Mouse (Mus musculus) intestine, embryonic 16.5 days (tissue): Measurements from ENCODE around the gene Fut1. TPM values are rescaled to one million over a fixed set of nuclear protein-coding genes. Genes with fewer than 3 reads are reported as not detected.
"Not testable (repeated sequence)": the region's sequence is repeated elsewhere in the genome, so short reads cannot be mapped to it uniquely, and the experiment has no call there.

Experiments
- ATAC-seq: fragments of 200-750 bp; cut with Nextera tagmentation; 2 replicates; pipeline ENCODE4 v1.8.0; 2017; ENCODE audit warnings: moderate TSS enrichment, moderate library complexity
- H3K27ac ChIP-seq: fragments of 300-500 bp; sonication (generic); 2 replicates; pipeline ENCODE4 v1.5.1; 2014; ENCODE audit warnings: mild to moderate bottlenecking, low read length
- H3K27me3 ChIP-seq: fragments of 300-500 bp; sonication (generic); replicated peaks from 2 replicates; pipeline ENCODE4 v1.6.1; 2014; ENCODE audit warnings: low read length, control low read depth, mixed read lengths; ENCODE audit not compliant: control insufficient read depth, insufficient read depth
- H3K36me3 ChIP-seq: fragments of 300-500 bp; sonication (generic); 2 replicates; pipeline ENCODE4 v1.6.1; 2014; ENCODE audit warnings: low read length, control low read depth; ENCODE audit not compliant: control insufficient read depth, insufficient read depth
- H3K4me1 ChIP-seq: fragments of 300-500 bp; sonication (generic); 2 replicates; pipeline ENCODE4 v1.6.1; 2014; ENCODE audit warnings: low read length, control low read depth, mixed read lengths; ENCODE audit not compliant: control insufficient read depth, insufficient read depth
- H3K4me2 ChIP-seq: fragments of 300-500 bp; sonication (generic); 2 replicates; pipeline ENCODE4 v1.6.1; 2014; ENCODE audit warnings: low read depth, low read length, control low read depth
- H3K4me3 ChIP-seq: fragments of 300-500 bp; sonication (generic); 2 replicates; pipeline ENCODE4 v1.5.1; 2014; ENCODE audit warnings: mild to moderate bottlenecking, low read length
- H3K9ac ChIP-seq: fragments of 300-500 bp; sonication (generic); 2 replicates; pipeline ENCODE4 v1.6.1; 2014; ENCODE audit warnings: low read depth, low read length
- H3K9me3 ChIP-seq: fragments of 300-500 bp; sonication (generic); 2 replicates; pipeline ENCODE4 v1.6.1; 2016; ENCODE audit warnings: low read length, control low read depth; ENCODE audit not compliant: control insufficient read depth
- WGBS: fragments of 180-500 bp; shearing (Covaris S2); extraction: QIAGEN DNeasy Blood & Tissue Kit; methylation state at CpG from one replicate; pipeline ENCODE4 v1.1.7; 2014; 5-methylcytosine and 5-hydroxymethylcytosine counted together
- polyA plus RNA-seq: library from polyadenylated mRNA; unstranded; fragments of >200 nt; fragmentation: Nextera tagmentation; extraction: Ambion mirVana; gene quantifications from 2 replicates; pipeline ENCODE4 v1.2.1, GENCODE M21; 2015

The Fut1 gene
- polyA plus RNA-seq, 1 experiment from 2014 or later = 0.61 TPM

DNA sequence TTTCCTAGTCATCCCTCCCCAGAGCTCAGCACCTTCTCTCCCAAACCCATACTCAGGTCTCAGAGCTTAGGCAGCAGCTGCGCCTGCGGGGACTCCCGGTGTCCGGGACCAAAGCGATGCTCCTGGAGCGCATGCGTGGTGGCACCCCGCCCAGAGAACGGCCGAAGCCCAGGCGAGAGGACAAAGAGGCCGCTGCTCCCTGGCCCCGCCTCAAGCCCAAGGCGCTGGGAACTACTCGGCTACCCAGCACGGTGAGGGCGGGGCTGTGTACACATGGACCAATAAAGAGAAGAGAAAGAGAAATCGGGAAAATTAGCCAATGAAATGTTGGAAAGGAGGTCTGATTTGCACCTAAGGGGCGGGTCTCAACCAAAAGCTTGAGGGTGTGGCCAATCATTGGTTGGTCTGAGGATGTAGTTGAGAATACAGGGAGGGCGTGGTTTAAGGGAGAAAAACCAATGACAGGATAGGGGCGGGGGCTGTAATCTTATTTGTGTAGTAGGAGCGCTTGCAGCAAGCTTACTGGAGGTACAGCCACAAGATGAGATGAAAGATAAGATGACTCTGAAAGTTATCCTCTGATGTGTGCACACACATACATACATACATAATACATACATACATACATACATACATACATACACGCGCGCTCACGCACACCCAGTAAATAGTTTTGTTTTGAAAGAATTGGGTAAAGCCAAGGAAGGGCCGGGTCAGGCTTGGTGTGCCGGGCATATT is 26.5 kb downstream of the Fut1 start:
- H3K9ac ChIP-seq = peak overlapping the region; percentile 71
- peak overlapping the region; percentile 69 for H3K4me2 ChIP-seq
- H3K4me3 ChIP-seq = peak overlapping the region; percentile 40
- no peaks in the 10 kb centered on the region for H3K9me3 ChIP-seq
- H3K27ac ChIP-seq = peak overlapping the region; percentile 70
- WGBS = 4% methylated on average over 28 of the region's 28 CpGs
- no peaks in the 10 kb centered on the region for H3K27me3 ChIP-seq
- peaks cover 34% of the 10 kb centered on the region for H3K4me1 ChIP-seq
- H3K36me3 ChIP-seq = no peaks in the 10 kb centered on the region
- ATAC-seq = peak; percentile 91

GRCm38 (mm10) chr7:45644183-45644582 is 27.1 kb downstream of the Fut1 start:
- 11% methylated on average over 18 of the region's 18 CpGs for WGBS
- Histone ChIP-seq H3K27ac (peak overlapping the region; percentile 70), H3K4me2 (peak overlapping the region; percentile 69), H3K9me3 (no peaks in the 10 kb centered on the region), H3K27me3 (no peaks in the 10 kb centered on the region), H3K36me3 (no peaks in the 10 kb centered on the region), H3K4me3 (peak overlapping the region; percentile 40), H3K9ac (peak overlapping the region; percentile 56), H3K4me1 (peaks cover 34% of the 10 kb centered on the region)
- peak; percentile 22 for ATAC-seq

DNA sequence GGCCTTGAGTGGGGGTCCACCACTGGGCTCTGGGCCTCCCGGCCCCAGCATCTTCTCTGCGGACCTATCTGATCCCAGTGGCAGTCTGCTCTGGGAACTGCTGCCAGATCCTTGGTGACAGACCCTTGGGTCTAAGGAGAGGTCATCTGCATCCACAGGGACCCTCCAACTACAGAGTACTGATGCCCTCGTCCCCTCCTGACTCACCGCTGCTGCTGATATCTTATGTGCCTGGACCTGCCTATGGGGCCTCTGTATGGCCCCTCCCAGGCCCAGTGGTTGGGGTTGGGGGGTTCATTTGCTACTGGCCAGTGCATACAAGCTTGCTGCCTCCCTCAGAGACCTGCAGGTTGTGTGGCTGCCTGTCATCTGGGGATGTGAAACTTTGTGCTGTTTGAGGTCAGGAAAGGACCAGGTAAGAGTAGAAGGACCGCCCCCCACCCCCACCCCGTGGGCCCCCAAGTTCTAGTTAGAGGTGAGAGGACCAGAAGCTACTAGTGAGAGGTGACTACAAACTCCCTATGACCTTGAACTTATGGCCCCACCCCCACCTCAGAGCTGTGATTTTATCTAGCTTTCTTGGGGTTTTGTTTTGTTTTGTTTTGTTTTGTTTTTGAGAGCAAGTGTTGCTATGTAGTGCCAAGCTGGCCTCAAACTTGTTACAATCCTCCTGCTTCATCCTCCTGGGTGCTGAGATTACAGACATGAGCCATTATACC is 27.9 kb downstream of the Fut1 start:
- H3K9me3 ChIP-seq = no peaks in the 10 kb centered on the region
- no peak for ATAC-seq
- 59% methylated on average over 6 of the region's 6 CpGs for WGBS
- H3K4me1 ChIP-seq = peaks cover 29% of the 10 kb centered on the region
- H3K9ac ChIP-seq = peak overlapping the region; percentile 56; the same call in 1 of the 2 replicates
- peak overlapping the region; percentile 70; the same call in 1 of the 2 replicates for H3K27ac ChIP-seq
- no peaks in the 10 kb centered on the region for H3K36me3 ChIP-seq
- no peak overlapping the region for H3K4me3 ChIP-seq
- no peak overlapping the region for H3K4me2 ChIP-seq
- H3K27me3 ChIP-seq = no peaks in the 10 kb centered on the region

DNA sequence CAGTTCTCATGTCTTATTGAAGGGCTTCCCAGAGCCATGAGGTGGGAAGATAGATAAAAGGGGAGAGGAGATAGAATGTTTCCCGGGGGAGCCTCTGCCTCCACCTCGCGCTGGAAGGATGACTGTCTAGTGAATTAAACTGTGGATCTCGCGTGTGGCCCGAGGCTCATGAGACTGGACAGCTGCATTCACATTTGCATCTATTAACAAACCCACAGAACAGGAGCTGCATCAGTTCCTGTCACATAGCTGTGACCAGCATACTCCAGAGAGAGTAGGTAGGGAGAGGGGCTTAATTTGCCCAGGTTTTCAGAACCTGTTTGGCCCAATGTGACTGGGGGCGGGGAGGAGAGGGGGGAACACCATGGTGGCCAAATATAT is 28.5 kb downstream of the Fut1 start:
- 88% methylated on average over 7 of the region's 7 CpGs for whole genome bisulfite sequencing
- Histone ChIP-seq H3K9ac (no peak overlapping the region), H3K4me1 (peaks cover 29% of the 10 kb centered on the region), H3K9me3 (no peaks in the 10 kb centered on the region), H3K27me3 (no peaks in the 10 kb centered on the region), H3K4me2 (no peak overlapping the region), H3K4me3 (no peak overlapping the region), H3K27ac (no peak overlapping the region), H3K36me3 (no peaks in the 10 kb centered on the region)
- no peak for ATAC-seq

DNA sequence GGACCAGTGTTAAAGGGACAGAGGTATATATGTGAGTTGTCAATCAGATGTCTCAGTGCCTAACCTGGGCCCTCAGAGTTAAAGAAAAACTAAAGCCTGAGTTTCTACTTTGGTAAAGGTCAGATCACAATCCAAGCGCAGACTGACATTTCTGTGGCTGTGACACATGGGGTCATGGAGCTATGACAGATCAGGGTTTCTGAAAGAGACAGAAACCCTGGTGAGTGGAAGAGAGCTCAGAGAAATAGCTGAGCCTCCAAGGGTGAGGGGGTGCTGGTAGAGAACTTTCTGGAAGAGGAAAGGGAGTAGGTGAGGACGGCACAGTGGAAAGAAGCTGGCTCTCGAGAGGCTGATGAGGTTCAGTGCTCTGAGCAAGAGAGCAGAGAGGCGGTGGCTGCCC is 29.6 kb downstream of the Fut1 start:
- Histone ChIP-seq H3K4me1 (peaks cover 18% of the 10 kb centered on the region), H3K27me3 (no peaks in the 10 kb centered on the region), H3K9me3 (no peaks in the 10 kb centered on the region), H3K9ac (no peak overlapping the region), H3K27ac (no peak overlapping the region), H3K4me2 (no peak overlapping the region), H3K4me3 (no peak overlapping the region), H3K36me3 (no peaks in the 10 kb centered on the region)
- ATAC-seq = no peak
- 77% methylated on average over 4 of the region's 4 CpGs for WGBS

GRCm38 (mm10) chr7:45649351-45649750 is 32.3 kb downstream of the Fut1 start:
- H3K27me3 ChIP-seq = no peaks in the 10 kb centered on the region
- H3K4me3 ChIP-seq = no peak overlapping the region
- no peak overlapping the region for H3K9ac ChIP-seq
- no peaks in the 10 kb centered on the region for H3K36me3 ChIP-seq
- no peak for ATAC-seq
- H3K4me2 ChIP-seq = no peak overlapping the region
- no peaks in the 10 kb centered on the region for H3K9me3 ChIP-seq
- peaks cover 8% of the 10 kb centered on the region for H3K4me1 ChIP-seq
- 75% methylated on average over 8 of the region's 8 CpGs for WGBS
- H3K27ac ChIP-seq = no peak overlapping the region

- H3K36me3 ChIP-seq, H3K4me1 ChIP-seq, H3K9ac ChIP-seq, H3K27me3 ChIP-seq, H3K4me2 ChIP-seq, H3K4me3 ChIP-seq, H3K27ac ChIP-seq, ATAC-seq, H3K9me3 ChIP-seq: not testable (repeated sequence)
- WGBS = 95% methylated on average over 19 of the region's 20 CpGs
Measured at GRCm38 (mm10) chr7:45650484-45650883, 33.4 kb downstream of the Fut1 start.

DNA sequence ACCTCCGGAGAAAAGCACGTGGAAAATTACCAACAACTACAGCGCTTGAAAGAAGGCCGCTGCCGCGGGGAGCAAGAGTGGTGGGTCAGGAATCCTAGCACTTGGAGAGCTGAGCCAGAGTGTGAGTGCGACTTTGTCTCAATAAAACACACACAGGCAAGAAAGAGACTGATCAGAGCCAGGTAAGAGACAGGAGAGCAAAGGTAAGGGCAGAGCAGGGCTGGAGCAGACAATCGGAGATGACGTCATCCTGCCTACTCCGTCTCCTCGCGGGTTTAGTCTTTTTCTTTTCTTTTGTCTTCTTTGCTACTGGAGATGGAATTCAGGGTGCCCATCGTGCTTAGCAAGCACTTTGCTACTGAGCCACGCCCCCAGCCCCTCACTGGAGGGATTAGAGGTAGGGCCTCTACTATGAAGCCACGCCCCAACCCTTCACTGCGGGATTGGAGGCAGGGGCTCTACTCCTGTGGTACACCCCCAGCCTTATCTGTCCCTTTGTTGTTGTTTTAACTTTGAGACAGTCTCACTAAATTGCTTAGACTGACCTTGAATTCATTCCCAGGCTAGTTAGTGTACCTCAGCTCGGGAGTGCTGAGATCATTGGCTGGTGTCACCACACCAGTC is 37.4 kb downstream of the Fut1 start:
- H3K27ac ChIP-seq = no peak overlapping the region

DNA sequence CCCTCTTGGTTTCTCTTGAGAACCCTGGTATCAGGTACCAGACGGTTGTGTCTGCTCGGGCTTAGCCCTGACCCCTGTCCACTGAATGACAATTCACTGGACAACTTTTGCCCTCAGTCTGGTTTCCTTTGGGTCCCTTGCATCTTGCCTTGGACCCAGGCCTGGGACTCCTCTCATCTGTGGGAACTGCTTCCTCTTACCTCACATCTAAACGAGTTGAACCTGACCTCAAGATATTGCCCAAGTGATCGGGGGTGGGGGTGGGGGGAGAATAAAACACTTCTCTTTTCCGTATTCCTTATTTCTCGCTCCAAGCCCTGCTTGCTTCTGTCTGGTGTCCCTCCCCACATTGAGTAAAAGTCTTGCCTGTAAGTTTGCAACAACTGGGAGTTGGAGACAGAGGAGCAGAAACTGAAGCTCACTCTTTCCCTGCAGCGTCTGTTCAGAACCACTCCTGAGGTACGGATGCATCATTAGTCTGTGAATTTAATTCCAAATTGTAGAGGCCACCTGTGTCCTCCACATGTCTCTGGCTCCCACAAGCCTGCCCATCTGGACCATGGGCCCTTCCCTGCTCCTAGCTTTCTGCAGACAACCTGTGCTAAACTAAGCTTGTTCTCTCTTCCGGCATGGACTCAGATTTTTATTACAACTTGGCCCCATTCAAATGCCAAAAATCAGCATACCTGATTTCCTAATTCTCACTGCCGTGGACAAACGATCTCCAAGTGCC is 43.8 kb downstream of the Fut1 start:
- H3K4me1 ChIP-seq = peaks cover 6% of the 10 kb centered on the region
- no peak overlapping the region for H3K27ac ChIP-seq
- H3K27me3 ChIP-seq = no peaks in the 10 kb centered on the region
- no peaks in the 10 kb centered on the region for H3K9me3 ChIP-seq
- no peak for ATAC-seq
- WGBS = 84% methylated on average over 11 of the region's 11 CpGs
- H3K4me2 ChIP-seq = no peak overlapping the region
- no peak overlapping the region for H3K9ac ChIP-seq
- H3K36me3 ChIP-seq = no peaks in the 10 kb centered on the region
- no peak overlapping the region for H3K4me3 ChIP-seq

More for the DNA sequence above, 37.4 kb downstream of the Fut1 start:
- WGBS = 26% methylated on average over 17 of the region's 17 CpGs
- Histone ChIP-seq H3K9me3 (no peaks in the 10 kb centered on the region), H3K9ac (no peak overlapping the region; the same call in 1 of the 2 replicates), H3K27me3 (no peaks in the 10 kb centered on the region), H3K4me3 (peak overlapping the region; percentile 25), H3K4me1 (peaks cover 15% of the 10 kb centered on the region), H3K36me3 (no peaks in the 10 kb centered on the region), H3K4me2 (peak overlapping the region; percentile 52)
- peak; percentile 68 for ATAC-seq
